Mouse (Mus musculus) lung, postnatal 0 days (tissue): Measurements from ENCODE around the gene Gm4353.

ENCODE experiments used
- CTCF ChIP-seq: IDR thresholded peaks from 2 replicates; pipeline ENCODE4 v1.5.1; 2016; ENCODE audit warnings: antibody characterized with exemption, mild to moderate bottlenecking
- EP300 ChIP-seq: IDR thresholded peaks from 2 replicates; pipeline ENCODE4 v1.6.1; 2016; ENCODE audit warnings: antibody characterized with exemption, mild to moderate bottlenecking, control low read depth

- no peak for TF ChIP-seq EP300
- no peak for TF ChIP-seq CTCF
Observed at GRCm38 (mm10) chr7:116034282-116034758, 50.1 kb downstream of the Gm4353 start.
